Mouse (Mus musculus) cerebellum, adult 2 months (tissue): ENCODE data around the gene Kdm8.

Source experiments
- CTCF ChIP-seq: fragments of 200-500 bp; IDR thresholded peaks from 2 replicates; pipeline ENCODE4 v1.5.1; 2011; ENCODE audit warnings: low read depth, mild to moderate bottlenecking, control low read depth, low read length, moderate library complexity, borderline replicate concordance; ENCODE audit not compliant: insufficient read depth
- POLR2A ChIP-seq: fragments of 200-500 bp; IDR thresholded peaks from 2 replicates; pipeline ENCODE4 v1.6.1; 2011; ENCODE audit warnings: low read length, control low read depth, borderline replicate concordance; ENCODE audit not compliant: insufficient read depth

DNA sequence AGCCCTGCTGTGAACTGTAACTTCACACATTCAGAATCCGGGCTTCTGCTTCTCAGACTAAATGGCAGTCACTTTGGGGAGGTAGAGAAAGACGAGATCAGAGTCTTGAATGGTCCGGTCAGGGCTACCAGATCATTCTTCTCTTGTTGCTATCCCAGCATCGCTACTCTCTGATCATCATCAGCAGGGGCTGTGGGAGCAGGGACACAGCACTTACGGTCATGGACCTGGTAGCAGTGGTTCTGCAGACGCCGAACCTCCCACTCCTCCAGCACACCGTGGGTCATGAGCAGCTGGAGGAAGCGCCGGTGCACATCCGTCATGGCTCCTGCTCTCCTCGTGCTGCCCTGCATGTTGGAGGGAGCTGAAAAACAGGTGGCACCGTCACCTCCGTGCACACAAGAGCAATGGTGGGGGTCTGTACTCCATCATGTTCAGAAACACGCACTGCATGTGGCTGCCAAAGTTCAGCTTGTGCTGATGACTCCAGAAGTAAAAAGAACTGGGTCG is 41.7 kb downstream of the Kdm8 start:
- TF ChIP-seq POLR2A (no peak), CTCF (no peak)
